Mouse (Mus musculus): ENCODE data around the gene Cisd3.

DNA sequence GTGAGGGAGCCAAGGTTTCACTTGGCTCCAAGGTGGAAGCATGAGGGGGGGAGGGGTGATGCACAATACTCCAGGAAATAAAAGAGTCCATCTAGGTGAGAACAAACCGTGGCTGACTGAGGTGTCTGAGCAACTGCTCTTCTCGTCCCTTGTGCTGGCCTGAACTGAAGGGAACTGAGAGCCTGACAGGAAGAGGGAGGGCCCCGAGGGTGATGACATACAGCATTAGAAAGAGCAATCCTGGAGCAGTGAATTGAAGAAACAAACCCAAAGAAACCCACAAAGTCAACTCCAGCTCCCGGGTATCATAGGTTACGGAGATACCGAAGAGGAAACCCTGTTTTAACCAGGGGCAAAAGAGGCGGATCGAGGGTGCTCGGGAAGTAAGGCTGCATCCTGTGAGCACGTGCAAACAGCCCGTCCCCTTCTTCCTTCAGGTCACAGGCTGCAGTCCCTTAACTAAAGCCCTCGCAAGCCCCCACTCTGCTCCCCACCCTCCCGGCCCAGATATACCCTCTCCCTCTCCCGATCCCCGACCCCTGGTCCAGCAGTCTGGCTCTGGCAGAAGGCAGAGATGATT is 32.7 kb downstream of the Cisd3 start:
- no peak for TF ChIP-seq POLR2A (IDR thresholded peaks at IDR 0.05; ENCODE audit: low read depth, low read length)
- no peak for TF ChIP-seq CTCF (conservative IDR thresholded peaks at IDR 0.05; ENCODE audit: insufficient read depth, insufficient read length, low read depth, low read length)

All from kidney, adult 2 months (tissue).